Mouse (Mus musculus): ENCODE data around the gene Tcf19. TPM values are rescaled to one million over a fixed set of nuclear protein-coding genes. Genes with fewer than 3 reads are reported as not detected.
A peak's percentile ranks its signal among the peaks of the same experiment; 100 is the strongest.
"Not testable (repeated sequence)": the region's sequence is repeated elsewhere in the genome, so short reads cannot be mapped to it uniquely, and the experiment has no call there.

Tcf19 gene
- polyA plus RNA-seq, 1 experiment: 11.1 TPM

- Histone ChIP-seq H3K36me3 (ENCODE audit: control insufficient read depth, insufficient read depth) (peaks cover 5% of the 10 kb centered on the region), H3K27me3 (ENCODE audit: control insufficient read depth, insufficient read depth, insufficient read length) (no peaks in the 10 kb centered on the region), H3ac (ENCODE audit: control insufficient read depth, insufficient read length) (no peak overlapping the region), H3K79me2 (ENCODE audit: control insufficient read depth, insufficient read depth) (peaks cover 4% of the 10 kb centered on the region), H3K4me2 (ENCODE audit: low read depth) (peak overlapping the region; percentile 81), H3K4me3 (no peak overlapping the region)
- TF ChIP-seq MAX (IDR thresholded peaks at IDR 0.05; ENCODE audit: low read depth) (no peak), MYOD1 (IDR thresholded peaks at IDR 0.05; ENCODE audit: control insufficient read depth in 1 of 3, insufficient read length in 2 of 3, low read depth in 2 of 3) (no peak), CEBPB (IDR thresholded peaks at IDR 0.05; ENCODE audit: insufficient read depth, poor library complexity, severe bottlenecking) (no peak), TCF3 (IDR thresholded peaks at IDR 0.05; ENCODE audit: insufficient read length, low read depth) (no peak), USF1 (IDR thresholded peaks at IDR 0.05; ENCODE audit: low read depth) (no peak)
Observed at GRCm38 (mm10) chr17:35513886-35514285, 2.7 kb downstream of the Tcf19 start.

- Histone ChIP-seq H3K4me3 (no peak overlapping the region), H3K4me2 (ENCODE audit: low read depth) (no peak overlapping the region), H3K79me2 (ENCODE audit: control insufficient read depth, insufficient read depth) (peaks cover 4% of the 10 kb centered on the region), H3ac (ENCODE audit: control insufficient read depth, insufficient read length) (no peak overlapping the region), H3K36me3 (ENCODE audit: control insufficient read depth, insufficient read depth) (peaks cover 5% of the 10 kb centered on the region), H3K27me3 (ENCODE audit: control insufficient read depth, insufficient read depth, insufficient read length) (no peaks in the 10 kb centered on the region)
- TF ChIP-seq REST (IDR thresholded peaks at IDR 0.05; ENCODE audit: insufficient read depth, insufficient read length) (no peak), SRF (IDR thresholded peaks at IDR 0.05; ENCODE audit: control insufficient read depth, insufficient read length, low read depth) (no peak), E2F4 (IDR thresholded peaks at IDR 0.05; ENCODE audit: insufficient read depth) (no peak), USF1 (IDR thresholded peaks at IDR 0.05; ENCODE audit: low read depth) (no peak), CEBPB (IDR thresholded peaks at IDR 0.05; ENCODE audit: insufficient read depth, poor library complexity, severe bottlenecking) (no peak), TCF12 (IDR thresholded peaks at IDR 0.05; ENCODE audit: insufficient read depth, poor library complexity, severe bottlenecking) (no peak)
Observed at GRCm38 (mm10) chr17:35512916-35513626, 3.6 kb downstream of the Tcf19 start.

GRCm38 (mm10) chr17:35509284-35509683 lies 7.3 kb downstream of the Tcf19 start:
- Histone ChIP-seq H3K79me2 (ENCODE audit: control insufficient read depth, insufficient read depth) (no peaks in the 10 kb centered on the region), H3K4me2 (ENCODE audit: low read depth) (no peak overlapping the region), H3K36me3 (ENCODE audit: control insufficient read depth, insufficient read depth) (peaks cover 5% of the 10 kb centered on the region), H3K27me3 (ENCODE audit: control insufficient read depth, insufficient read depth, insufficient read length) (peaks cover 7% of the 10 kb centered on the region), H3ac (ENCODE audit: control insufficient read depth, insufficient read length) (no peak overlapping the region), H3K4me3 (no peak overlapping the region)
- TF ChIP-seq REST (IDR thresholded peaks at IDR 0.05; ENCODE audit: insufficient read depth, insufficient read length) (no peak), POLR2A (IDR thresholded peaks at IDR 0.05; ENCODE audit: insufficient read length, low read depth) (no peak), MYOD1 (IDR thresholded peaks at IDR 0.05; ENCODE audit: control insufficient read depth in 1 of 3, insufficient read length in 2 of 3, low read depth in 2 of 3) (no peak), MYOG (IDR thresholded peaks at IDR 0.05; ENCODE audit: control insufficient read depth in 1 of 3, insufficient read depth in 1 of 3, insufficient read length in 2 of 3, low read depth in 2 of 3) (no peak), CEBPB (IDR thresholded peaks at IDR 0.05; ENCODE audit: insufficient read depth, poor library complexity, severe bottlenecking) (no peak), POLR2AphosphoS2 (IDR thresholded peaks at IDR 0.05; ENCODE audit: insufficient read length, low read depth) (no peak), E2F4 (IDR thresholded peaks at IDR 0.05; ENCODE audit: insufficient read depth) (no peak), TCF12 (IDR thresholded peaks at IDR 0.05; ENCODE audit: insufficient read depth, poor library complexity, severe bottlenecking) (no peak), USF1 (IDR thresholded peaks at IDR 0.05; ENCODE audit: low read depth) (no peak), TCF3 (IDR thresholded peaks at IDR 0.05; ENCODE audit: insufficient read length, low read depth) (no peak), SRF (IDR thresholded peaks at IDR 0.05; ENCODE audit: control insufficient read depth, insufficient read length, low read depth) (no peak), MAX (IDR thresholded peaks at IDR 0.05; ENCODE audit: low read depth) (no peak)

- not testable (repeated sequence) for H3K4me3 ChIP-seq; H3K4me2 ChIP-seq (ENCODE audit: low read depth); H3K27me3 ChIP-seq (ENCODE audit: control insufficient read depth, insufficient read depth, insufficient read length); H3K79me2 ChIP-seq (ENCODE audit: control insufficient read depth, insufficient read depth); H3K36me3 ChIP-seq (ENCODE audit: control insufficient read depth, insufficient read depth); H3ac ChIP-seq (ENCODE audit: control insufficient read depth, insufficient read length)
Observed at GRCm38 (mm10) chr17:35508279-35508678, 8.3 kb downstream of the Tcf19 start.

- Histone ChIP-seq H3K36me3 (ENCODE audit: control insufficient read depth, insufficient read depth) (peaks cover 2% of the 10 kb centered on the region), H3ac (ENCODE audit: control insufficient read depth, insufficient read length) (no peak overlapping the region), H3K4me3 (no peak overlapping the region), H3K27me3 (ENCODE audit: control insufficient read depth, insufficient read depth, insufficient read length) (peaks cover 7% of the 10 kb centered on the region), H3K4me2 (ENCODE audit: low read depth) (no peak overlapping the region), H3K79me2 (ENCODE audit: control insufficient read depth, insufficient read depth) (no peaks in the 10 kb centered on the region)
- TF ChIP-seq CEBPB (IDR thresholded peaks at IDR 0.05; ENCODE audit: insufficient read depth, poor library complexity, severe bottlenecking): no peak
- TF ChIP-seq SRF (IDR thresholded peaks at IDR 0.05; ENCODE audit: control insufficient read depth, insufficient read length, low read depth): no peak
- TF ChIP-seq MYOD1 (IDR thresholded peaks at IDR 0.05; ENCODE audit: control insufficient read depth in 1 of 3, insufficient read length in 2 of 3, low read depth in 2 of 3): no peak
- TF ChIP-seq POLR2A (IDR thresholded peaks at IDR 0.05; ENCODE audit: insufficient read length, low read depth): no peak
- TF ChIP-seq TCF3 (IDR thresholded peaks at IDR 0.05; ENCODE audit: insufficient read length, low read depth): no peak
Observed at GRCm38 (mm10) chr17:35507556-35508260, 8.9 kb downstream of the Tcf19 start.

Measured in myocyte (in vitro differentiated cells).